Mouse (Mus musculus): Measurements from ENCODE around the gene Spi1. TPM values are rescaled to one million over a fixed set of nuclear protein-coding genes. Genes with fewer than 3 reads are reported as not detected.

Gene Spi1
- polyA plus RNA-seq, 1 experiment, result 17.4 TPM

DNA sequence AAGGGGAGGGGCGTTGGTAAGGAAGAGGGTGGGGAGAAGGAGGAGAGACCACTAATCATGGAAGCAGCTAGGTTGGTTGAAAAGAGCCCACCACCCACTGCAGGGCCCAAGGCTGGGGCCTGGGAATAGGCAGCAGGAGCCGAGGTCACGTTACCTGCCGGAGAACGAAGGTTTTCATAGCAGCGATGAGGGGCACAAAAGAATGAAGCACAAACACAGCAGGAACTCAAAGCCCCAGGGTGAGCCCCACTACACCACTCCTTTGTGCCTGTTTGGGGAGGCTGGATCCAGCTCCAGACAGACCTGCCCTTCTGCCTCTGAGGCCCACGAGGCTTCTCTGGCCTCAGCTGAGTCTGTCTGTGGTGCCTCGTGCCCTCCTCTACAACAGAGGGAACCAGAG lies 57.6 kb downstream of the Spi1 start:
- TF ChIP-seq POLR2A (IDR thresholded peaks at IDR 0.05; ENCODE audit: low read depth, low read length), result no peak
- TF ChIP-seq CTCF (conservative IDR thresholded peaks at IDR 0.05; ENCODE audit: insufficient read depth, insufficient read length, low read depth, low read length), result no peak
- no peak overlapping the region for H3K4me3 ChIP-seq (ENCODE audit: insufficient read depth, low read depth, low read length)
- no peak for DNase-seq
- 83% methylated on average over 8 of the region's 8 CpGs for WGBS
- no peaks in the 10 kb centered on the region for H3K36me3 ChIP-seq (ENCODE audit: control insufficient read depth, insufficient read depth, low read length)
- H3K27ac ChIP-seq (ENCODE audit: insufficient read depth, low read depth, low read length), result no peak overlapping the region
- H3K4me1 ChIP-seq (ENCODE audit: control insufficient read depth, insufficient read depth, low read length), result no peaks in the 10 kb centered on the region
- H3K27me3 ChIP-seq (replicated peaks; ENCODE audit: control insufficient read depth, insufficient read depth, low read length), result no peaks in the 10 kb centered on the region

DNA sequence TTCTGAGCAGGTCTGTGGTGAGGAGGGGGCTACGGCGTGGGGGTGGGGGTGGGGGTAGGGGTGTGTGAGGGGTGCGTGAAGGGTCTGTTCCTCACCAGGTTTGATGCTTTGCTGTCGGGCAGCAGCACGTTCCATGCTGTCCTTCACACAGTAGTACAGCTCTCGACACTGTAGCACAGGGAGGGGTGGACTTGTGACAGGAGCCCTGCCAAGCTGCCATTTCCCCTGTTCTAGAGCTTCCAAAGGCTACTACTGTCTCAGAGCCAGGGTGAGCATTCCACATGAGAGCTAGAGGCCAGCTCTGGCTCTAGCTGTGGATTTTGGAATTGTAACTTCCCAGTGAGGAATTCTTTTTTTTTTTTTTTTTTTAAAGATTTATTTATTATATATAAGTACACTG lies 60.7 kb downstream of the Spi1 start:
- Histone ChIP-seq H3K4me3 (ENCODE audit: insufficient read depth, low read depth, low read length) (no peak overlapping the region), H3K27ac (ENCODE audit: insufficient read depth, low read depth, low read length) (no peak overlapping the region), H3K36me3 (ENCODE audit: control insufficient read depth, insufficient read depth, low read length) (no peaks in the 10 kb centered on the region), H3K27me3 (replicated peaks; ENCODE audit: control insufficient read depth, insufficient read depth, low read length) (no peaks in the 10 kb centered on the region), H3K4me1 (ENCODE audit: control insufficient read depth, insufficient read depth, low read length) (no peaks in the 10 kb centered on the region)
- TF ChIP-seq CTCF (conservative IDR thresholded peaks at IDR 0.05; ENCODE audit: insufficient read depth, insufficient read length, low read depth, low read length) (no peak), POLR2A (IDR thresholded peaks at IDR 0.05; ENCODE audit: low read depth, low read length) (no peak)
- no peak for DNase-seq
- 90% methylated on average over 6 of the region's 6 CpGs for WGBS

DNA sequence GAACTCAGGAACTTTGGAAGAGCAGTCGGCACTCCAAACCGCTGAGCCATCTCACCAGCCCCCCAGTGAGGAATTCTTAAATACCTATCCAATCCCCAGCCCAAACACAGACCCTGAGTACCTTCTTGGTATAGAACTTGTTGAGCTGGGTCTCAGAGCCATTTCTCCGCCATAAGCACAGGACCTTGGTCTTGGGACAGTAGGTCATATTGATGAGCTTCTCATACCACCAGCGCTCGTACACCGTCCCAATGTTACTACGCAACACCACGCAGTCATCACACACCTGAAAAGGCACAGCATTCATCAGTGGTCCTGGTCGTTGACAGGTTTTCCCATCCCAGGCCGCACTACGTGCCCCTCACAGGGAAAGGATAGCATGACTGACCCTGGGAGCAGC lies 61.2 kb downstream of the Spi1 start:
- TF ChIP-seq POLR2A (IDR thresholded peaks at IDR 0.05; ENCODE audit: low read depth, low read length), result no peak
- no peak for TF ChIP-seq CTCF (conservative IDR thresholded peaks at IDR 0.05; ENCODE audit: insufficient read depth, insufficient read length, low read depth, low read length)
- Histone ChIP-seq H3K4me1 (ENCODE audit: control insufficient read depth, insufficient read depth, low read length) (no peaks in the 10 kb centered on the region), H3K36me3 (ENCODE audit: control insufficient read depth, insufficient read depth, low read length) (no peaks in the 10 kb centered on the region), H3K27ac (ENCODE audit: insufficient read depth, low read depth, low read length) (no peak overlapping the region), H3K27me3 (replicated peaks; ENCODE audit: control insufficient read depth, insufficient read depth, low read length) (no peaks in the 10 kb centered on the region), H3K4me3 (ENCODE audit: insufficient read depth, low read depth, low read length) (no peak overlapping the region)
- WGBS, result 97% methylated on average over 11 of the region's 11 CpGs
- no peak for DNase-seq

DNA sequence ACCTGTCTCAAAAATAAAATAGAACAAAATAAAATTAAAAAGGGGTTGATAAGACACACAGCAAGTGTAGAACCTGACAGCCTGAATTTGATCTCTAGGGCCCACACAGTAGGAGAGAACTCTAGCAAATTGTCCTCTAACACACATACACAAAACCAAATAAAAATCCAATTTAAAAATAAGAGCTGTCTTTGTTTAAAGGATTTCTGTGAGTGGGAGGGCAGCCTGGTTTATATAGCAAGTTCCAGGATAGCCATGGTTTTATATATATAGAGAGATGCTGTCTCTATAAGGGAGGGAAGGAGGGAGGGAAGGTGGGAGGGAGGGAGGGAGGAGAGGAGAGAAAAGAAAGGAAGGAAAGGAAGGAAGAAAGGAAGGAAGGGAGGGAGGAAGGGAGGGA lies 65.9 kb downstream of the Spi1 start:
- DNase-seq, result no peak
- Histone ChIP-seq H3K27me3 (replicated peaks; ENCODE audit: control insufficient read depth, insufficient read depth, low read length) (no peaks in the 10 kb centered on the region), H3K4me1 (ENCODE audit: control insufficient read depth, insufficient read depth, low read length) (no peaks in the 10 kb centered on the region), H3K4me3 (ENCODE audit: insufficient read depth, low read depth, low read length) (no peak overlapping the region), H3K27ac (ENCODE audit: insufficient read depth, low read depth, low read length) (no peak overlapping the region), H3K36me3 (ENCODE audit: control insufficient read depth, insufficient read depth, low read length) (peaks cover 1% of the 10 kb centered on the region)
- no peak for TF ChIP-seq POLR2A (IDR thresholded peaks at IDR 0.05; ENCODE audit: low read depth, low read length)
- TF ChIP-seq CTCF (conservative IDR thresholded peaks at IDR 0.05; ENCODE audit: insufficient read depth, insufficient read length, low read depth, low read length), result no peak

- peaks cover 1% of the 10 kb centered on the region for H3K36me3 ChIP-seq (ENCODE audit: control insufficient read depth, insufficient read depth, low read length)
These were observed 69.1 kb downstream of the Spi1 start for GRCm38 (mm10) chr2:91151331-91151730.

GRCm38 (mm10) chr2:91152885-91153377 lies 70.7 kb downstream of the Spi1 start:
- no peaks in the 10 kb centered on the region for H3K27me3 ChIP-seq (replicated peaks; ENCODE audit: control insufficient read depth, insufficient read depth, low read length)
- no peak for TF ChIP-seq POLR2A (IDR thresholded peaks at IDR 0.05; ENCODE audit: low read depth, low read length)
- TF ChIP-seq CTCF (conservative IDR thresholded peaks at IDR 0.05; ENCODE audit: insufficient read depth, insufficient read length, low read depth, low read length), result no peak
- no peak for DNase-seq
- no peaks in the 10 kb centered on the region for H3K4me1 ChIP-seq (ENCODE audit: control insufficient read depth, insufficient read depth, low read length)
- no peak overlapping the region for H3K4me3 ChIP-seq (ENCODE audit: insufficient read depth, low read depth, low read length)
- H3K36me3 ChIP-seq (ENCODE audit: control insufficient read depth, insufficient read depth, low read length), result peaks cover 1% of the 10 kb centered on the region
- no peak overlapping the region for H3K27ac ChIP-seq (ENCODE audit: insufficient read depth, low read depth, low read length)
- 59% methylated on average over 3 of the region's 3 CpGs for WGBS

More at GRCm38 (mm10) chr2:91151331-91151730, 69.1 kb downstream of the Spi1 start:
- 91% methylated on average over 1 of the region's 1 CpGs for WGBS
- no peak for DNase-seq
- Histone ChIP-seq H3K4me1 (ENCODE audit: control insufficient read depth, insufficient read depth, low read length) (no peaks in the 10 kb centered on the region), H3K27me3 (replicated peaks; ENCODE audit: control insufficient read depth, insufficient read depth, low read length) (no peaks in the 10 kb centered on the region), H3K27ac (ENCODE audit: insufficient read depth, low read depth, low read length) (no peak overlapping the region), H3K4me3 (ENCODE audit: insufficient read depth, low read depth, low read length) (no peak overlapping the region)
- TF ChIP-seq POLR2A (IDR thresholded peaks at IDR 0.05; ENCODE audit: low read depth, low read length) (no peak), CTCF (conservative IDR thresholded peaks at IDR 0.05; ENCODE audit: insufficient read depth, insufficient read length, low read depth, low read length) (no peak)

- no peak overlapping the region for H3K27ac ChIP-seq (ENCODE audit: insufficient read depth, low read depth, low read length)
- H3K36me3 ChIP-seq (ENCODE audit: control insufficient read depth, insufficient read depth, low read length), result peaks cover 4% of the 10 kb centered on the region
- no peaks in the 10 kb centered on the region for H3K27me3 ChIP-seq (replicated peaks; ENCODE audit: control insufficient read depth, insufficient read depth, low read length)
- no peak for TF ChIP-seq POLR2A (IDR thresholded peaks at IDR 0.05; ENCODE audit: low read depth, low read length)
- no peak for TF ChIP-seq CTCF (conservative IDR thresholded peaks at IDR 0.05; ENCODE audit: insufficient read depth, insufficient read length, low read depth, low read length)
- WGBS, result 95% methylated on average over 3 of the region's 3 CpGs
- H3K4me1 ChIP-seq (ENCODE audit: control insufficient read depth, insufficient read depth, low read length), result no peaks in the 10 kb centered on the region
- DNase-seq, result no peak
- no peak overlapping the region for H3K4me3 ChIP-seq (ENCODE audit: insufficient read depth, low read depth, low read length)
These were observed 71.9 kb downstream of the Spi1 start for GRCm38 (mm10) chr2:91154091-91154490.
